Mouse (Mus musculus): ENCODE measurements around the gene Scn10a. TPM values are rescaled to one million over a fixed set of nuclear protein-coding genes. Genes with fewer than 3 reads are reported as not detected.

Gene Scn10a
- polyA plus RNA-seq (2014; fragmentation: Illumina TruSeq; extraction: RNeasy Lipid Tissue Mini Kit (QIAGEN cat#74804)): 0.26 TPM

DNA sequence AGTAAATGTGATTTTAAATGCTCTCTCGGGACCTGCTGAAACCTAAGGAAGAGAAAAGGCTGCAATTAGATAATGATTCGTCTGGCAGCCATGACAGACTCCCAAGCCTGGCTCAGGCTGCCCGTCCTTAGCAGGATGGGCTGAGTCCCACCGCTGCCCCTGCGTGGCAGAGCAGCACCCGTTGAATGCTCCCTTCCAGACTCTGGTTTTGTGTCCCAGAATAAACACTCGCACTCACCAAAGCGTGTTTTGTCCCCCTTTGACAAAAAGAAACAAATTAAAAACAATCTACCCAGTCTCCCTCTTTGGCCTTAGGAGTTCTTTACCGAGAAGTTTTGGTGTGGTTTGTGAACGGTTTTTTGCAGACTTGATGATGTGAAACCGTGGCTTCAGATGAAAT is at the start of gene Scn10a:
TSS of gene Scn10a (minus strand) at position 101 of the 400 bp plus-strand sequence.

DNA sequence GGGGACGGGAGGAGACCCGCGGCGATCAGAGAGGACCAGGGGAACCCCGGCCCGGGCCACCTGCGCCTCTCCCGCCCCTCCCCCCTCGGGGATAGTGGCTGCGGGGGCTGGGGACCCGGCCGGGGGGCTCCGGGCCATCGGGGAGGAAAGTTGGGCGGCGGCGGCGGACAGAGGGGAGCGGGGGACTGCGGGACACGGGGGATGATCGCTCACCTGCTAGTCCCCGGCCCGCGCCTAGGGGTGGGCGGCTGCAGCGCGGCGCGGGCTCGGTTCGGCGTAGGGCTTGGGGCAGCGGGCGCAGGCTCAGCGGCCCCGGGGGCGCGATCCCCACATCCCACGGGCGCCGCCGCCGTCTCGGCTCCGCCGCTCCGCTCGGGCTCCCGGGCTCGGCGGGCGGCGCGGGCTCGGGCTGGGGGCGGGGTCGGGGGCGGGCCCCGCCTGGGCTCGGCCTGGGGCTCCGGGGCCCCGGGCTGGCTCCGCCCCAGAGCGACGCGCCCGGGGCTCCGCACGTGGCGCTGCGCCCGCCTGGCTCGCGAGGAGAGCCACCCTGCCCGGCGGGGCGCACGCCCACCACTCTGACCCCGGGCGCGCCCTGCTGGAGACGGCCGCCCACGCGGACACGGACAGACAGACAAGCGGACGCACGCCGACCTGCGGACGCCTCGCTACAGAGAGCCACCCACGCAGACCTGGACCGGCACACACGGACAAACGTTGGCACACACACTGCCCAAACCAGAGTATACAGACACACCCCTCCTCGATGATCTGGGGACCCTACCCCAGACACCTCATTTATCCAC is 140.3 kb downstream of the Scn10a start, which contains the start of gene Scn5a:
TSS of gene Scn5a (minus strand) at position 381 of the 803 bp plus-strand sequence.

Other genes starting within 250 kb of the Scn10a start
- gene Scn5a, start 140.3 kb downstream of the Scn10a start, polyA plus RNA-seq (2014; fragmentation: Illumina TruSeq; extraction: RNeasy Lipid Tissue Mini Kit (QIAGEN cat#74804)): 0.11 TPM
- not detected for gene Scn11a, start 106.1 kb upstream of the Scn10a start, polyA plus RNA-seq (2014; fragmentation: Illumina TruSeq; extraction: RNeasy Lipid Tissue Mini Kit (QIAGEN cat#74804))
- 79.1 TPM for gene Wdr48, start 175.6 kb upstream of the Scn10a start, polyA plus RNA-seq (2014; fragmentation: Illumina TruSeq; extraction: RNeasy Lipid Tissue Mini Kit (QIAGEN cat#74804))
- 3.8 TPM for gene Gorasp1, start 218.2 kb upstream of the Scn10a start, polyA plus RNA-seq (2014; fragmentation: Illumina TruSeq; extraction: RNeasy Lipid Tissue Mini Kit (QIAGEN cat#74804))
- gene Ttc21a, start 218.3 kb upstream of the Scn10a start, polyA plus RNA-seq (2014; fragmentation: Illumina TruSeq; extraction: RNeasy Lipid Tissue Mini Kit (QIAGEN cat#74804)): 0.37 TPM

Measured in ovary, adult 10 weeks (tissue).